26 mouse cellular contexts compared by ENCODE assay signal in genomic region chr9:121681191-121681590, GRCm38 (mm10). TPM values are rescaled to one million over a fixed set of nuclear protein-coding genes. Genes with fewer than 3 reads are reported as not detected.
"Had no signal": no experiment of that assay in that cellular context is flagged by ENCODE, and none has a peak within 500 bp of the region (broad histone marks: within the 10 kb centered on the region; RNA-seq: fewer than 3 reads in every experiment).

No protein-coding gene starts in this region.

- H3K9ac ChIP-seq: hindbrain, embryonic 12.5 days; hindbrain, embryonic 14.5 days; intestine, embryonic 15.5 days; limb, embryonic 13.5 days; limb, embryonic 15.5 days had no signal

- H3K9me3 ChIP-seq: hindbrain, embryonic 10.5 days; hindbrain, embryonic 12.5 days; intestine, embryonic 15.5 days; limb, embryonic 13.5 days; limb, embryonic 15.5 days had no signal

- H3K27ac ChIP-seq: gastrocnemius, adult 2 months; hindbrain, embryonic 10.5 days; hindbrain, embryonic 12.5 days; hindbrain, embryonic 14.5 days; intestine, embryonic 15.5 days; layer of hippocampus, adult 2 months; limb, embryonic 13.5 days; limb, embryonic 15.5 days had no signal

- DNase-seq: gastrocnemius, adult 2 months; gastrocnemius, postnatal 10 days; gastrocnemius, postnatal 25 days; heart, adult 18-20 months; heart, postnatal 10 days; heart, postnatal 4 days; kidney, adult 18-20 months; kidney, adult 8-10 months; kidney, postnatal 10 days; kidney, postnatal 25 days; kidney, postnatal 4 days; left cerebral cortex, postnatal 4 days had no signal

- H3K27me3 ChIP-seq: intestine, embryonic 15.5 days; limb, embryonic 13.5 days; limb, embryonic 15.5 days had no signal

- H3K4me2 ChIP-seq: heart, embryonic 11.5 days; hindbrain, embryonic 12.5 days; hindbrain, embryonic 14.5 days; intestine, embryonic 15.5 days; limb, embryonic 13.5 days; limb, embryonic 15.5 days had no signal

- ATAC-seq: hindbrain, embryonic 16.5 days; inflammation-experienced regulatory T-cells, adult 6 months; intestine, embryonic 15.5 days; intestine, postnatal 0 days had no signal

- H3K4me1 ChIP-seq: hindbrain, embryonic 12.5 days; limb, embryonic 13.5 days had no signal

- H3K4me3 ChIP-seq: gastrocnemius, adult 2 months; hindbrain, embryonic 10.5 days; hindbrain, embryonic 12.5 days; intestine, embryonic 15.5 days; layer of hippocampus, adult 2 months; limb, embryonic 13.5 days; limb, embryonic 15.5 days had no signal

RNA-seq across cellular contexts. Expression of gene Vipr1, which starts 38.7 kb away (rescaled TPM):
- polyA plus RNA-seq: kidney, embryonic 14.5 days had no signal

RNA-seq across cellular contexts. Expression of gene Lyzl4, which starts 39.3 kb away (rescaled TPM):
- polyA plus RNA-seq: heart, embryonic 11.5 days; heart, embryonic 14.5 days; hindbrain, embryonic 10.5 days; hindbrain, embryonic 12.5 days; inflammation-experienced regulatory T-cells, adult 6 months; intestine, embryonic 15.5 days; limb, embryonic 11.5 days had no signal
